Mouse (Mus musculus) left cerebral cortex, postnatal 14 days (tissue): Measurements from ENCODE around the gene Nucb1. TPM values are rescaled to one million over a fixed set of nuclear protein-coding genes. Genes with fewer than 3 reads are reported as not detected.
"Not testable (repeated sequence)": the region's sequence is repeated elsewhere in the genome, so short reads cannot be mapped to it uniquely, and the experiment has no call there.

Source experiments
- DNase-seq, 2 experiments: peaks; one replicate each; pipeline ENCODE4 v3.0.0; 2021 to 2022; ENCODE audit warnings: low spot score in 2 of 2, mixed read lengths in 1 of 2
- intact Hi-C: fragments of 180-260 bp; cut with DNase I; formaldehyde crosslinking; loops from one replicate; pipeline ENCODE4 v1.15.1; 2025
- total RNA-seq, 2 experiments: library from RNA; stranded (reverse); gene quantifications; 2 replicates each; pipeline ENCODE4 v1.2.3; 2021

The Nucb1 gene
- total RNA-seq, 2 experiments from 2014 or later: 109 to 110 TPM

DNA sequence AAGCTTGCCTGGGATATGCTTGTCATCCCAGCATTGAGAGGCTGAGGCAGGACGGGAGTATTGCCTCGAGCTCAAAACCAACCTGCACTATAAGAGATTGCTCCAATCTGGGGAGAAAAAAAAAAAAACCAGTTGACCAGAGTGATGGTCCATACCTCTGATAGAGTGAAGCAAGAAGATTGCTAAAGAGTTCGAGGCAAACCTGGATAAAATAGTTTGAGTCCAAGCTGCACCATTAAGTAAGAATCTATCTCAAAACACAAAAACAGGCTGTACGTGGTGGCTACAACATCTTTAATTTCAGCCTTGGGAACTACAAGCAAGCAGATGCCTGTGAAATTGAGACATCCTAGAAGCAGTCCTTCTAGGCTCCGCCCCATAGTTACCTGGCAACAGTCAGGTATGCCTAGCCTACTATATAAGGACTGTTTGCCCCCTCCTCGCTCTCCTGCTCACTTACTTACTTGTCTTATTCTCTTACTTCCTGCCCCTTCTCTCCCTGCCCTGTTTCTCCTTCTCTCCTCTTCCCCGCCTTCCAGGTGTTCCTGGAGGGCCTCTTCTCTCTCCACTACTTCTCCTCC, 43.0 kb downstream of the Nucb1 start:
- intact Hi-C loops: loop anchor here (10.0 kb wide), 1 partner anchor 238 kb away; the partner anchor contains the start of gene Dbp
- no peak for DNase-seq

DNA sequence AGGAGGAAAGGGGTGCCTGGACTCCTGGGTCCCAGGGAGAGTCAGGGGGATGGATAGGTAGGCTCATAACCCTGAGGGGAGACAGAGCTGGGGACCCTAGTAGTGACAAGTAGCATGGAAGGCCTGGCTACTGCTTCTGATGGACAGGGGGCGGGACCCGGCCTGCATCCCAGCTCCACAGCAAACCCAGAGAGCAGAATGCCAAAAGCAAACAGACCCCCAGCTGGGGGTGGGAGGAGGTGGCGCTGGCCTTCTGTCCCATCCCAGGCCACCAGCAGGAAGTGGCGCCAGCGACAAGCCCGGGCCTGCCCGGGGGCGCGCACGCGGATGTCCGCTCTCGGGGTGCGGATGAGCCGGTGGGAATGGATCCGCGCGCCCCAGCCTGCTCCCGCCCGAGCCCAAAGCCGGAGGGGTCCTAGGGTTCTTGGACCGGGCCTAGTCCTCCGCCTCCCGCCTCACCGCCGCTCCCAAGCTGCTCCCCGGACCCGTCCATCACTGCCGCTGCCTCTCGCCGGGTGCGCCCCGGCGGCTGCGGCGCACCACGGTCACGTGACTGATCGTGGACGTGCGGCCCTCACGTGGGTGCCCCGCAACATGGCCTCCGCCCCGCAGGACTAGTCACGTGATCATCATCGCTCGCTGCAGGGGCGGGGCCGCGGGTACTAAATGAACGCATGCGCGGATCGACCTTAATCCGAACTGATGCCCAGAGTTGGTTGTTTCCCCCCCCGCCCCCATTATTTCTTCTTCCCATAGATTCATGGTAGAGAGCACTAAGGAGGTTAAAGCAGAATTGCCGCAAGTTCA, 43.7 kb downstream of the Nucb1 start, which contains the start of gene Bax:
Gene Bax, minus strand, starts transcription at position 616 of the 807 bp plus-strand sequence.
- intact Hi-C loops: loop anchor here (10.0 kb wide), 1 partner anchor 238 kb away; the partner anchor contains the start of gene Dbp
- peak; percentile 97 to 98 for DNase-seq

DNA sequence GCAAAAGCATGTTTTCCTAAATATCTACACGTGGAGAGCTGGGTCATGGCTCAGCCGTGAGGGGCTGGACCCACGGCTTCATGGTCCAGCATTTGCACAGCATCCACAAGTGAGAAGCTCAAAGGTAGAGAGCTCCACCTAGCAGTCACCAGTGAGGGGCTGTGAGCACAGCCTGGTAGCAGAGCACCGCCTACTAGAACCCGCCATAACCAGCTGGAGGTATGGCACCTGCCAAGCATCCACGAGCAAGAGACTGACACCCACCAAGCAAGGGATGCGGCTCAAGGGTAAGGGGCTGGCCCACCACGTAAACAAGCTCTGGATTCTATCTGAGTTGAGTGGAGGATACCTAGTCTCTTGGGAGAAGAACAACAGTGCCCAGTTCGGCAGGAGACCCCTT, 44.7 kb downstream of the Nucb1 start:
- intact Hi-C loops: loop anchor here (10.0 kb wide), 1 partner anchor 239 kb away; the partner anchor contains the start of gene Dbp

DNA sequence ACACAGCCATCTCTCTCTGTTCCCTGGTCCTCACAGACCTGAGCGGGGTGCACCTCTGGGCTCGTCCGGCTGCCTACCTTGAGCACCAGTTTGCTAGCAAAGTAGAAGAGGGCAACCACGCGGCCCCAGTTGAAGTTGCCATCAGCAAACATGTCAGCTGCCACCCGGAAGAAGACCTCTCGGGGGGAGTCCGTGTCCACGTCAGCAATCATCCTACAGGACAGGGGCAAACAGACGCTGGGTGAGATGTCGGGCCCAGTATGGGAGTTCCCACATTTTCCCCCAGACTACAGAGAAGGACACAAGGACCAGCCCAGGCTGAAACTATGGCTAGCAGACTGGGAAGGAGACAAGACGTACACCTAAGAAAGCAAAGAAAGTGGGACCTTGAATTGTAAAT, 45.1 kb downstream of the Nucb1 start:
- no peak for DNase-seq
- intact Hi-C loops: loop anchor here (10.0 kb wide), 1 partner anchor 240 kb away; the partner anchor contains the start of gene Dbp

More for the DNA sequence above, 44.7 kb downstream of the Nucb1 start:
- DNase-seq: no peak

DNA sequence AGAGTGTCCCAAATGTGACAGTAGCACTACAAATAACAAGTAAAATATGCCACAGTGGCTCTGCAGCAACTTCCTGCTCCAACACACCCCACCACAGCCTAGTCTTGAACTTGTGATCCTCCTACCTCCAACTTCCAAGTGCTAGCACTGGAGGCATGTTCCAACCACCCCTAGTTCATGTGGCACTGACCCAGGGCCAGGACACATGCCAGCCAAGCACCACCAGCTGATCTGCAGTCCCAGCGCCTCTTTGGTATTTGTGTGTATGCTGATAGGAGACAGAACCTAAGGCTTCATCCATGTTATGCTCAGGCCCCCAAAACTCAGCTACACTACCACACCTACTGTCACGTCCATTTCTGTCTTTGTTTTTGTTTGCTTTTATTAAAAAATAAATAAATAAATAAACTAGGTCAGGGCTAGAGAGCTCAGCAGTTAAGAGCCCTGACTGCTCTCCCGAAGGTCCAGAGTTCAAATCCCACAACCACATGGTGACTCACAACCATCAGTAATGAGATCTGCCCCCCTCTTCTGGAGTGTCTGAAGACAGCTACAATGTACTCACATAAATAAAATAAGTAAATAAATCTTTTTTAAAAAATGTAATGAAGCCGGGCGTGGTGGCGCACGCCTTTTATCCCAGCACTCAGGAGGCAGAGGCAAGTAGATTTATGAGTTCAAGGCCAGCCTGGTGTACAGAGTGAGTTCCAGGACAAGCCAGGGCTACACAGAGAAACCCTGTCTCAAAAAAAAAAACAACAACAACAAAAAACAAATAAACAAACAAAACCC, 46.0 kb downstream of the Nucb1 start:
- no peak for DNase-seq
- intact Hi-C loops: loop anchor here (10.0 kb wide), 1 partner anchor 241 kb away; the partner anchor contains the start of gene Dbp

DNA sequence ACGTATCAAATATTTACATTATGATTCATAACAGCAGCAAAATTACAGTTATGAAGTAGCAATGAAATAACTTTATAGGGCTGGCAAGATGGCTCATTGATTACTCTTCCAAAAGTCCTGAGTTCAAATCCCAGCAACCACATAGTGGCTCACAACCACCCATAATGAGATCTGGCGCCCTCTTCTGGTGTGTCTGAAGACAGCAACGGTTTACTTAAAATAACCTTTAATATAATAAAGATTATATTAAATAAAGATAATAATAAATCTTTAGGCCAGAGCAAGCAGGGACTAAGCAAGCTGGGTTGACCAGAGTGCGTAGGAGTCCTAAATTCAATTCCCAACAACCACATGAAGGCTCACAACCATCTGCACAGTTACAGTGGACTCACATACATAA, 47.3 kb downstream of the Nucb1 start:
- not testable (repeated sequence) for DNase-seq
- intact Hi-C loops: loop anchor here (10.0 kb wide), 1 partner anchor 242 kb away; the partner anchor contains the start of gene Dbp

DNA sequence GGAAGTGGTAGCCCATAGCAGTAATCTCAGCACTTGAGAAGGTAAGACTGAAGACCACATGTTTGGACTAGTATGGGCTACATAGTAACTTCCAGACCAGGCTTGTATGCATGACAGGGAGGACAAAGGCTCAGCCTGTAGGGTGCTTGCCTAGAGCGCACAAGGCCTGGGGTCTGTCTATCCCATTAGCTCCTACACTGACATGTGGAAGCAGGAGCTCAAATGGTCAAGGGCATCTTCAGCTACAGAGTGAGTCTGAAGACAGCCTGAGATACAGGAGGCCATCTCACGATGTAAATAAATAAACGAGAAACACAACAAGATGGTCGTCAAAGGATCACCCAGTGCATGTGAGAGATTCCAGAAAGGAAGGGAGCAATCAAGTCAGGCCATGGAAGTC, 47.9 kb downstream of the Nucb1 start:
- intact Hi-C loops: loop anchor here (10.0 kb wide), 1 partner anchor 242 kb away; the partner anchor contains the start of gene Dbp
- no peak for DNase-seq

DNA sequence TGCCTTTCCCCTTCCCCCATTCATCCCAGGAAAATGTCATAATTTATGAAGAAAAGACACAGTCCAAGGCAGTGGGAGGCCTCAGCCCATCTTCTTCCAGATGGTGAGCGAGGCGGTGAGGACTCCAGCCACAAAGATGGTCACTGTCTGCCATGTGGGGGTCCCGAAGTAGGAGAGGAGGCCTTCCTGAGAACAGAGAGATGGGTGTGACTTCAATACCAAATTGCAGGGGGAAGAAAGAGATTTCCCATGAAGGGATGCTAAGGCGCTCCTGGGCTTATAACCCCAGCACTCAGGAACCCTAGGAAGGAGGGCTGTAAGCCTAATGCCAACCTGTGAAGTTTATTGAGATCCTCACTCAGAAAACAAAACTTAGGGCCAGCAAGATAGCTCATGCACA, 48.4 kb downstream of the Nucb1 start:
- DNase-seq: no peak
- intact Hi-C loops: loop anchor here (10.0 kb wide), 1 partner anchor 243 kb away; the partner anchor contains the start of gene Dbp

DNA sequence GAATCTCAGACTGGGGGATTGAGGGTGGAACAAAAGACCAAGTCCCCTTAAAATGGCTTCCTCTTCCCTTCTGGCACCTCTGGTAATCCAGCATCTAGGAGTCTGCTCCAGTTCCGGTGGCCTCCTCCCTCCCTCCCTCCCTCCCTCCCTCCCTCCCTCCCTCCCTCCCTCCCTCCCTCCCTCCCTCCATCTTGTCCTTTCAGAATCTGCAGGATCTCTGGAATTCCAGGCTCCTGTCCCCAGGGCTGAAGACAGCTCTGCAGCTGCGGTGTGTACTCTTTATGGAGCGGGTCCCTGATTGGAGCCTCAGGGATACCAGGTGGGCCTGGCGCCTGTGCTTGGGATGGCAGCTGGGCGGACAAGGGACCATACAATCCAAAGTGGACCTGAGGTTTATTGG, 48.9 kb downstream of the Nucb1 start:
- no peak for DNase-seq
- intact Hi-C loops: loop anchor here (10.0 kb wide), 1 partner anchor 243 kb away; the partner anchor contains the start of gene Dbp

DNA sequence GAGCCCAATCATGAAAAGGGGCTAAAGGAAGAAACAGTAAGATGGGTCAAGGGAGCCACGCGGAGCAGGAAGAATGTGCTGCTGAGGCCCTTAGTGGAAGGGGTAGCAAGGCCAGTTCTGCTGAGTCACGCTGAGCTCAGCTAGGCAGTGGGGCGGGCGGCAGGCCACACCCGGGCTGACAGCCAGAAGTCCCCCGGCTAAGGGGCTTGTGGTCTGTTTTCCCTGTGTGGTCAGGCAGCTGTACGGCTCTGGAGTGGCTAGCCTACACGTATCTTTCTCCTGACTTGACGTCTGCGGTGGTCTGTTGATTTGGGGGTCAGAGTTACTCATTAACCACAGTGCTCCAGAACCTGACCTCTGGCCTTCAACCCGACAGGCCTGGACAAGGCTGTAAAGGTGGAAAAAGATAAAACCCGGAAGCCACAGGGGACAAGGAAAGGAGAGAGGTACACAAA, 49.3 kb downstream of the Nucb1 start:
- intact Hi-C loops: loop anchor here (10.0 kb wide), 1 partner anchor 244 kb away; the partner anchor contains the start of gene Dbp
- peak; percentile 41 to 42 for DNase-seq

DNA sequence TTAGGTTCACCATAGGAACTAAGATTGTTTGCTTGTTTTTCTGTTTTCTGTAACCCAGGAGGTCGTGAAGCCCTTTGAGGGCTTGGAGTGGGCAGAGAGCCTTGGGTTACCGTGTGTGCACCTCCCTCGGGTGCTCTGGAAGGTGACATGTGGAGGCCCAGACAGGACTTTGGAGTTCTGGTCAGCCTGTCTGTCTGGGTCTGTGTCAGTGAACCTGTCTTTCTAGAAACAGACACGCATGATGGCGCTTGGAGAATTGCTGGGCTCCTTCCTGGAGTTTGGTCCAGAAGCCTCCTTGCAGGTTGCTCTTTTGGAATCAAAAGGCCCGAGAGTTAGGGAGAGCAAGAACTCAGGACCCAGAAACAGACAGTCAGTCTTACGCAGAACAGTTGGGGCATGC, 49.8 kb downstream of the Nucb1 start:
- intact Hi-C loops: loop anchor here (10.0 kb wide), 1 partner anchor 244 kb away; the partner anchor contains the start of gene Dbp
- no peak for DNase-seq

DNA sequence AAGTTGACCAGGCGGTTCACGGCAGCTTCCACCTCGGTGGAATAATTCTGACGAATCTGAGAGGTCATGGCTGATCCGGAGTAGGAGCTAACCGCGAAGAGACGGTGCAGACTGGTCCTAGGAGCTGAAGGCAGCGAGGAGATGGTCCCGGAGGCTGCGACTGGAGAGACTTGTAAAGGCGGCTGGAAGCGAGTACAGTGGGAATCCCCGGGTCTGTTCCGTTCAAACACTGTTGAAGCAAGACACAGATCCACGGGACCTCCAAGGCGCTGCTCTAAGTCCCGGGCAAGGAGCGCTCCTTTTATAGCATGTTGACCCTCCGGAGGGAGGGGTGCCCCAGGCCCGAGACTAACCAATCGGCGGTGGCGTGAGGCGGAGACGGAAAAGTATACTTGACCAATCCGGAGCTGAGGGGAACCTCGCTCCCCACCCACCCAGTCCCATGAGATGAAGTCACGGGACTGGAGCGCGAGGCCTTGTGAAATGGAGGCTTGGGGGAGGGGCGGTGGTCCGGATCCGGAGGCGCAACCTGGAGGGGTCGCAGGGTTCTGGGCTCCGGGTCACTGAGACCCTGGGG, 50.6 kb downstream of the Nucb1 start, which contains the start of gene Ftl1:
Gene Ftl1, minus strand, starts transcription at position 321 of the 577 bp plus-strand sequence.
- intact Hi-C loops: loop anchor here (10.0 kb wide), 1 partner anchor 245 kb away; the partner anchor contains the start of gene Dbp
- DNase-seq: peak; percentile 97 to 99

DNA sequence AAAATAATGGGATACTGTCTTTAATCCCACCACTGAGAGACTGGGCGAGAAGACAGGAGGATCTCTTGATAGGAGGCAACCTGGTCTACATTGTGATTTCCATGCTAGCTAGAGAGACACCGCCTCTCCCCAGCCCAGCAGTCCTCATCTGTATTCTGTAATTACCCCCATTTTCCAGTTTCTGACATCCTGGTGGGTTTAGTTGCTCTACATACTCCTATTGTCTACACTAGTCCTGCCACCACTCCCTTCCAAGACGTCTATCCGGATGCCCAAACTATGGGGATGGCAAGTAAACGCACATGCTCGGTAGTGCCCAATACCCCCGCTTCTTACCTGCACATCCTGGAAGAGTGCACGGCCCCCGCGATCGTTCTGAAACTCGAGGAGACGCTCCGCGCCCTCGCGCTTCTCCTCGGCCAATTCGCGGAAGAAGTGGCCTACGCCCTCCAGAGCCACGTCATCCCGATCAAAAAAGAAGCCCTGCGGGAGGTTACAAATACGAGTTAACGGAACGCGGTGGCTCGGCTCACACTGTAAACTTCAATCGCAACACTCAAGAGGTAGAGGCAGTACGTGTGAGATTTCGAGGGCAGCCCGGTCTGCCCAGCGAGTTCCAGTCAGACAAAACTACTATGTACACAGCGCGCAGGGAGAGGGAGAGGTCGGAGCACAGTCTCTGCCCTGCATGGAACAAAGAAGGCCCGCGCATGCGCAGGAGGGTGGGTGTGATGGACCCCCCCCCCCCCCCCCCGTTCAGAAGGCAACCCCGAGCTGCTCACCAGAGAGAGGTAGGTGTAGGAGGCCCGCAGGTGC, 51.2 kb downstream of the Nucb1 start:
- DNase-seq: peak; percentile 78 to 80
- intact Hi-C loops: no loop called here

DNA sequence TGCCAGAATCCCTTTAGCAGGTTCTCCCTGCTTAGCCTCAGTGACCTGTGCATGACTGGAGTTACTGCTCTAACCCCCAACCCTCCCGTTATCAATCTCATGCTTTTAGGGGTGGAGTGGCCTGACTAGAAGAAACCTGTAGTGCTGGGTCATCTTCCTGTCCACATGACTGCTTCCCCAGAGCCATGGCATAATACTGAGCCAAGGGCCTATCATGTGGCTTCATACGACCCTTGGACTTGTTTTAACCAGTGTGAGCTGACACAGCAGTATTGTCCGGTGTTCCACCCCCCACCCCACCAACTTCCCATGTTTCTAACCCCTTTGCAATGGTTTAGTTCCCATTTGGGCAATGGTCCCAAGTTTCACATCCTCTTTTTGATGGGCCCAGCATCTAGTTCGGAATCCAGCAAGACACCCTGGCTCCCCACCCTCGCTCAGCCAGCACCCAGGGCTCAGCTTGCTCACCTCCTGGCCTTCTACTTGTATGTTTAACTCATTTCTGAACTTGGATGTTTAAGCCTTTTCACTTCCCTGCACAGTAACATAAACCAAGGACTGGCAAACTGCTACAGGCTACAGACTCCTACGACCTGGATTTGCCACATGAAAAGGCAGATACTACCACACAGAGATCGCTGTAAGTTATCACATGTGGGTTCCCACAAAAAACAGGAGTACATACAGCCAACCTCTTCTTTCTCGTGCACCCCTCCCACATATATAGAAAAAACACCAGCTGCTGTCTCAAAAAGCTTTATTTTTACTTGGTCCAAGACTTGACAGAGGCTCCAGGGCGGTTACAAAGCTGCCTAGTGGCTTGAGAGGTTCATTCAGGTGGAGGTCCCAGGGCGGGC, 52.8 kb downstream of the Nucb1 start:
- intact Hi-C loops: no loop called here
- peak in 1 of 2 experiments; percentile 61 for DNase-seq

DNA sequence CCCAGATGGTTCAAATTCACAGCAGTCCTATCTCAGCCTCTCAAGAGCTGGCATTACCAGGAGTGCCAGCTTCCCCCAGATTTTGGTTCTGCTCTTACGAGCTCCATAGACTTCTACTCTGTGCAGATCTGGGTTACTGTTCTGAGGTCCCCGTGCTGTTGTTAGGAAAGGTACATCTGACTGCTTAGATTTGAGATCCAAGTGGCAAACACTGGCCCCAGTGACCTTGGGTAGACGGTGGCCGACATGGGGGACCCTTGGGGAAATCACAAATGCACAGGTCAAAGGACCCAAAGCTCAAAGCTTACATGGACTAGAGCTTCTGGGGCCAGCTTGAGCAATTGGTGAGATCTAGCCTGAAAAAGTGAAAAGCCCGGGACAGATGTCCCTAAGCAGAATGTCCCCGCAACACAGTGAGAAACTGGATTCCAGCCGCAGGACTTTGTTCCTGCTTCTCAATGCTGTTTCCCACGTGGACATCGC, 53.4 kb downstream of the Nucb1 start:
- DNase-seq: no peak
- intact Hi-C loops: no loop called here

DNA sequence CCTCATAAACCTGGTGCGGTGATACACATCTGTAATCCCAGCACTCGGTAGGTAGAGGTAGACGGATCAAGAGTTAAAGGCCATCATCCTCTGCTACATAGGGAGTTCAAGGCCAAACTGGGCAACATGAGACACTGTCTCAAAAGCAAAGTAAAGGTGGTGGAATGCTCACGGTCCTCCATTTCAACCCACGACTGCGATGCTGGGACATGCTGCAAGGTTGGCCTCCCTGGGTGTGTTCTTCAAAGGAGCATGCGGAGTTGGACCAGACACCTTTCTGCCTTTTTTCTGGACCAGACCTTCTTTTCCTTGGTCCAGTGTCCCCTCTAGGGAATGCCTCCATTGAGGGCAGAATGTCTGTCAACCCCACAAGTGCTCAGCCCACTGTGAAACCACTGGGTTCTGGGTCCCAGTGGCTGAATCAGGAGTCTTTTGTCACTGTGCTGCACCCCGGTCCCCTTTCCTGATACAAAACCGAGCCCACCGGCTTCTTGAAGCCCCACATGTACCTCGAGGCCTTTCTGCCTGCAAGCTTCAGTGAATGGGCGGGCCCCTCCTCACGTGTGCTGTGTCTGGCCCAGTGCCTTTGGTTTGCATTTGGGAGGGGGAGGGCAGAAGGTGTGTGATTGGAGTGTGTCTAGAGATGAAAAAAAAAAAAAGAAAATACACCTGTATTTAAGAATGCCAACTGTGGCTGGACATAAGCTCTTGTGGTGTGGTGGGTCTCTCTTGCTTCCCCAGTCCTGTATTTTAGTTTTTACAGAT, 54.1 kb downstream of the Nucb1 start:
- intact Hi-C loops: no loop called here

More for the DNA sequence above, 54.1 kb downstream of the Nucb1 start:
- DNase-seq: no peak
